Mouse (Mus musculus) megakaryocyte, adult 5-6 weeks (primary cell): ENCODE results near the gene Csad. TPM values are rescaled to one million over a fixed set of nuclear protein-coding genes. Genes with fewer than 3 reads are reported as not detected.
"Not testable (repeated sequence)": the region's sequence is repeated elsewhere in the genome, so short reads cannot be mapped to it uniquely, and the experiment has no call there.

Source experiments
- ATAC-seq: 2 replicates; pipeline ENCODE4 v1.8.0; 2016; ENCODE audit warnings: mild to moderate bottlenecking, inconsistent platforms; ENCODE audit not compliant: poor library complexity, severe bottlenecking
- total RNA-seq, 2 experiments: library from RNA; stranded (forward) in 1 of 2; stranded (reverse) in 1 of 2; fragments of 153-499, 151-499 nt in 1 of 2; fragments of 221-1000, 200-1000 nt in 1 of 2; gene quantifications; 2 replicates each; pipeline versions ENCODE4 v1.2.3 to v1.2.4; 2015 to 2017

Csad gene
- total RNA-seq, 2 experiments from 2014 or later, result 8.6 to 9.3 TPM

DNA sequence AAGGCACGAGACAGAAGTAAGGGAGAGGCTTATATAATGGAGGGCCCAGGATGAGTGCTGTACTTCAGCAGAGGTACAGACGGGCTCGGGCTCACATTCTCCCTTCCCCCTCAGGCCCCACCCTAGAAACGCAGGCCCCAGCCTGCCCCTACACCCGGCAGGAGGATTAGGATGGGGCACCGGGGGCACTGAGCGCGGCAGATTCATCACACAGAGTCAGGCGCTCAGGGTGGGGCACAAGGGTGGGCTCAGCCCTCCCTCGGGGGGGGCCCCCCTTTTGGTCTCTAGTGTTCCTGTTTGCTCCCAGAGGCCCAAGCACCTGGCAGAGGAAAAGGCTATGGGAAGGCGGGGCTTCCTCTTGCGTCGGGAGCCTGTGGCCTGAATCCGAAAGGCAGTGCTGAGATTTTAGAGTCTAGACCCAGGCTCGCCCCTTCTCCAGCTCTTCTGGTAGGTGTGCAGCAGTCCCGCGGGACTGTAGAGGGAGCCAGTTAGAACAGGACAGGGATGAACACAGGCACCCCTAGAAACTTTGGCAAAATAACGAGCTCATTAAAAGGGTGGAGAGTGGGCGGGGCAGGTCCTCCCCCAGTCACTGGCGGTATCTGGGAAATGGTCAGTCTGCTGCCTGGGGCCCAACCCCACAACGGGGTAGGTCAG lies 31.0 kb upstream of the Csad start:
- ATAC-seq, result no peak

GRCm38 (mm10) chr15:102233896-102234295 lies 29.4 kb upstream of the Csad start:
- 0 out of 2 replicates have a peak, but pooled peaks have one; percentile 19 for ATAC-seq

DNA sequence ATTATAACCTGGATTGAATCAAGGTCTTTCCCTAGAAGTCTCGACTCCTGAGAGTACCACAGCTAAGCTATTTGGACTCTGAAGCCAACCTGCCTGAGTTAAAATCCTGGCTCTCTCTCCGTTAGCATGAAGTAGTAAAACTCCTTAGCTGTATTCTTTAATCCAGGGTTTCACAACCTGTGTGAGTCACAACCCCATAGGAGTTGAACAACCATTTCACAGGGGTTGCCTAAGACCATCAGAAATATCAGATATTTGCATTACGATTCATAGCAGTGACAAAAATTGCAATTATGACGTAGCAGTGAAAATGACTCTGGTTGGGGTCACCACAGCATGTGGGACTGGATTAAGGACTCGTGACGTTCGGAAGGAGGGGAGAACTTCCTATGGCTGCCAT lies 28.2 kb upstream of the Csad start:
- no peak for ATAC-seq

DNA sequence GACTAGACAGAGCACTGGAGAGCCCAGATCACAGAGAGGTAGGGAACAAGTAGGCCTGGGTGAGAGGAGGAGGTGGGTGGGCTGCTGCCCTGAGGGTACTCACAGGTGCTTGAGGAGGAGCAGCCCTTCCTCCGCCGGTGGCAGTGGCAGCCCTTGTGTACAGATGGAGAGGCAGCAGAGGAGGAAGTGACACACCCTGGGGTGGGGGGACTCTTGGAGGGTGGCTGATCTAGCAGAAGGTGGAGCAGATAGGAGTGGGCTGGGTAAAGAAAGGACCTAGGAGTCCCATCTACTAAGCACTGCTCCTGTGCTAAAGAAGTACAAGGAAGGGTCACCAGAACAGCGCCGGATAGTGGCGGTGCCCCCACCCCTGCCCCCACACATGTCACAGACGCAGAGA lies 27.2 kb upstream of the Csad start, which contains the start of gene Itgb7:
TSS of gene Itgb7 (minus strand) at position 197 of the 400 bp plus-strand sequence.
- peak; percentile 79 for ATAC-seq

DNA sequence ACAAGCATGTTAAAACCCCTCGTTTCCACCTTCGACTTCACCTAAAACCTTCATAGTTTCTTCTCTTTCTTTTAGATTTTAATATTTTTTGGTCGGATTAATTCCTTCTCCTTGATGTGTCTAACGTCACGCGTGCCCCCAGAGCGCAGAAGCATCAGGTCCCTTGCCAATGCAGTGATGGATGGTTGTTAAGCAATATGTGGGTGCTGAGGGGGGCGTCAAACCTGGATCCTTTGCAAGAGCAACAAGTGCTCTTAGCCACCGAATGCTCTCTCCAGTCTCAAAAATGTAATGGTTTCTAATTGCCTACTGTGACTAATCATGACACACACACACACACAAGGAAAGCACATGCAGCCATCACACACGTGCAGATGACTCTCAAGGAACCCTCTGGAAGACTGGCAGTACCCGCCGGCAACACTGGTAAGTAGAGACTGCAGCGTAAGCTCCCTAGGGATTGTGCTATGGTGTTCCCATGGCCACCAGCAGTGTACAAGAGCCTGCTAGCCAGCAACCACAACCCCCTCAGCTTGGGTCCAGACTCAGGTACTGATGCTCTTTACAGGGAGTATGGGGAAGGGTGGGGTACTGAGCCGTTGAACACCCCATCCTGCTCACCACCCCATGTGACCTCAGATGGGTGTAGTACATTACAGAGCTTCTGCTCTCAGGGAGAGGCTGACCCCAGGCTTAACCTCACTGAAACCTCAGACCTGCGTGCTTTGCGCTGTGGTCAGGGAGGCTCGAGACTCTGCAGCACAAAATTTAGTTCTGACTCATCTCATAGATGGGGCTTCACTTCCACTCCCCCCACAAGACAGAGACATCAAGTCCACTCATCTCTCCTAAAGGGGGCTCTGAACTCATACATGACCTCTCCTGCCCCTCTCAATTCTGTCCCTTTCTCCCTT lies 26.1 kb upstream of the Csad start:
- ATAC-seq, result peak; percentile 72

DNA sequence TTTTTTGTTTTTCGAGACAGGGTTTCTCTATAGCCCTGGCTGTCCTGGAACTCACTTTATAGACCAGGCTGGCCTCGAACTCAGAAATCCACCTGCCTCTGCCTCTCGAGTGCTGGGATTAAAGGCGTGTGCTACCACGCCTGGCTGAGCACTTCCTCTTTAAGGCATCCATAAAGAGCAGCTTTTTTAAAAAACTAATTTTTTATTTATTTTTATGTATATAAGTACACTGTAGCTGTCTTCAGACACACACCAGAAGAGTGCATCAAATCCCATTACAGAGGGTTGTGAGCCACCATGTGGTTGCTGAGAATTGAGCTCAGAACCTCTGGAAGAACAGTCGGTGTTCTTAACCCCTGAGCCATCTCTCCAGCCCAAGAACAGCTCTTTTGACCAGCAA lies 21.1 kb upstream of the Csad start:
- not testable (repeated sequence) for ATAC-seq

- ATAC-seq, result peak; percentile 80
Measured at GRCm38 (mm10) chr15:102224992-102225617, 20.6 kb upstream of the Csad start.

- ATAC-seq, result peak; percentile 88
Measured at GRCm38 (mm10) chr15:102224186-102224991, 19.9 kb upstream of the Csad start.

DNA sequence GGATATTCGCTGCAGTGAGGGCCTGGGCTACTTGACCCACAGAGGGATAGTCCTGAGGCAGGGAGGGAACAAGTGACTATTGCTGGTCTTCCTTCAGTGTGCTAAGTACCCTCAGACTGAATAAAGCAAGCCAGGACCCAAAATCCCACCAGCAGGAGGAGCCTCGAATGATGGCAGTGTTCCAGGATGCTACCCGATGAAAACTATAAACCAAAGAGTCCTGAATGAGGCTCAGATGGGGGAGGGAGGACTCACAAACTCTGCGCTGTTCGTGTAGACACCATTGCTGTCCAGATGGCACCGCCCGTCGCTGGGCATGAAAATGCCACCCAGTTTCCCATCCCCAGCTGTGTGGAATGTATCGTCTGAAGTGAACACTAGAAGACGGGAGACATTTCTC lies 17.9 kb upstream of the Csad start:
- no peak for ATAC-seq

DNA sequence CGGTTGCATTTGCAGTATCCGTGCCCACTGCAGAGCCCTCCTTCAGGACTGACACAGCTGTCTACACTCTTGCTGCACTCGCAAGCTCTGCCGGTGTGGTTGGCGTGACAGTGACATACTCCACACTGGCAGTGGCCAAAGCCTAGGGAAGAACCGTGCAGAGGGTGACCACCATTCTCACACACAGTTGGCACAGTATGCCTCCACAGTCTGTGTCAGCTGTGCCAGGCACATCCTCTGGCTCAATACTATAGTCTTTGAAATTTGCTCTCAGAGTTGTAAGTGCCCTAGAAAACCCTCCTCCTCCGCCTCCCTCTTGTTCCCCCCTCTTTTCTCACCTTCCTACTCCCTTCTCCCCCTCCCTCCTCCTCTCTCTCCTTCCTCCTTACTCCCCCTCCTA lies 12.8 kb upstream of the Csad start:
- no peak for ATAC-seq

DNA sequence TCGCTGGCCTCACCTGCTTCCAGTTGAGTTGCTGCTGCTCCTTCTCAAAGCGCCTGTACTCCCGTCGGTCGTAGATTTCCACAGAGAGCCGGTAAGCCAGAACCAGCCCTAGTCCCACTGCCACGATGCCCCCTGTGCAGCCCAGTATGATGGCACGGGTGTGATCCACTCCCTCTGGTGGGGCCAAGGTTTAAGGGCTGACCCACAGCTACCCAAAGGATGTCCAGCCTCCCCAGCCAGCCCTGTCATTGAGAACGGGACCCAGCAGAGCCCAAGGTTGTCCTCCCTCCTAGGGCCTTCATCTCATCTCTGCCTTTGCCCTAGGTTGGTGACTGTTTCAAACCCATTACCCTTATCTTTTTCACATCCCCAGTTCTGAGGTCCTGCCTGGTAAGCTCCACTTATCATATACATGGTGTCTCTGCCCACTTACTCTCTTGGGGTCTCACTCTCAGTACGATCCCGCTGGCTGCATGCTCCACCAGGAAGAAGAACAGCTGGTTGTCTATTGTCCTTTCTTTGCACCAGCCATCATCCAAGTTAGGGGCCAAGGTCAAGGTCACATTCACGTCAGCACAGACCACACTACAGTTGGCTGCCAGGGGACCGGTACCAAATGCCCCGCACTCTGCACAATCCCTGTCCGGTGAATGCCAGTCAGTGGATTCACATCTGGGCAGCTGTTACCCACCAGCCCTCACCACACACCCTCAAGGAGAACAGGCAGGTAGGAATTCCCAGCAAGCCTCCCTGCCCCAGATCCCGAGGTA lies 12.1 kb upstream of the Csad start:
- ATAC-seq, result no peak

DNA sequence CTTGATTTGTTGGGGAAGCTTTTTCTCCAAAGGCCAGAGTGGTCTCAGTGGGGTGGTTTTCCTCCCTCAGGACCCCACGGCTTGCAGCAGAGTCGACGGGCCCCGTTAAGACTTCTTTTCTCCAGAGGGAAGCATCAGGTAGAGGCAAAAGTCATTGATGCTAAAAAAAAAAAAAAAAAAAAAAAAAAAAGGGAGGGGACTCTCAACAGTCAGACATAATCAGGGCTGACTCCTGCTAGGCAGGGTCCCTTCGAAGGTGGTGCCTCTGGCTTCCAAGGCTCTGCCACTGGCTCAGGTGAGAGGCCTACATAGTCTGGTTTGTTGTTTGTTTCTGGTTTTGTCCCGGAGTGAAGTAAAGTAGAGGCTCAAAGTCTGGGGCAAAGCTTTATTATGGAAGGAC lies 11.1 kb upstream of the Csad start:
- ATAC-seq, result no peak

DNA sequence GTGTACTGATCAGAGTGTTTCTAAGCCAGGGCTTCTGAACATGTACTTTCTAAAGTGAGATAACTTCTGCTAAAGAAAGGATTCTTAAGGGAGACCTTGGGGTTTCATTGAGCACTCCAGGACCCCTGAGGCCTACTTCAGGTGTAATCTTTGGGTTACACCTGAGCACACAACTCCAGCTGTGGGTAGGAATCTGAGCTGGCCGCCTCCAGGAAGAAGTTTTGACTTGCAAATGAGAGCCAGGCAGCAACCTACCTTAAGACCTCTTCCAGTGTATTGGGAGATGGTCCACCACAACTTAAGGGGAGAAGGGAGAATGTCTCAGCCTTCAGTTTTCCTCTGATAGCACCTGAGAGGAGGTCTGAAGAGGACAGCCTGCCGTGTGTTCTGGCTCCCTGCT lies 9.6 kb upstream of the Csad start:
- no peak for ATAC-seq

DNA sequence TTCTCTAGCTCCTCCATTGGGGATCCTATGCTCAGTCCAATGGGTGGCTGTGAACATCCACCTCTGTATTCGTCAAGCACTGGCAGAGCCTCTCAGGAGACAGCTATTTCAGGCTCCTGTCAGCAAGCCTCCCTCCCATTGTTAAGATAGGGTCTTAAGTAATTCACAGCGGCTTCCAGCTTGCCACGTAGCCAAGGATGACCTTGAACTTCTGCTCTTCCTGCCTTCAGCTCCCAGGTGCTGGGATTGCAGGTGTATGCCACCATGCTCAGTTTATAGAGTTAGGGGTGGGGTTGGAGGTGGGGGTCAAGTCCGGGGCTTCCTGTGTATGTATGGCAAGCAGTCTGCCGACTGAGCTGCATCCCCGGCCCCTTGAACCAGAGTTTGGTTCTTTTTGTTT lies 7.4 kb upstream of the Csad start:
- ATAC-seq, result no peak

GRCm38 (mm10) chr15:102210816-102211215 lies 6.3 kb upstream of the Csad start:
- no peak for ATAC-seq

DNA sequence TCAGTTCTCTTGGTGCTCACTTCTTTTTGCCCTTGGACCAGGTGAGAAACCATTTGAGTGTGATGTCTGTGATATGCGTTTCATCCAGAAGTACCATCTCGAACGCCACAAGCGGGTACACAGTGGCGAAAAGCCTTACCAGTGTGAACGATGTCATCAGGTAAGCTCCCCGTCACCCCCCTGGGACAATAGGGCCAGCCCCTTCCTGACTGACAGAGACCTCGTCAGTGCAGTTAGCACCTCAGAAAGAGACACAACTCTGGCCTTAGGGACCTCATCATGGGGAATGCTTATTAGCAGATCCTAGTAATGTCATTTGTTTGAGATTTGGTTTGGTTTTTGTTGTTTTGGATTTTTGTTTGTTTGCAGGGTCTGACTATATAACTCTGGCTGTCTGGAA lies 4.6 kb upstream of the Csad start:
- ATAC-seq, result no peak

- peak; percentile 25; the same call in 1 of the 2 replicates for ATAC-seq
Measured at GRCm38 (mm10) chr15:102208092-102208561, 3.6 kb upstream of the Csad start.

GRCm38 (mm10) chr15:102207351-102207750 lies 2.8 kb upstream of the Csad start:
- no peak for ATAC-seq

DNA sequence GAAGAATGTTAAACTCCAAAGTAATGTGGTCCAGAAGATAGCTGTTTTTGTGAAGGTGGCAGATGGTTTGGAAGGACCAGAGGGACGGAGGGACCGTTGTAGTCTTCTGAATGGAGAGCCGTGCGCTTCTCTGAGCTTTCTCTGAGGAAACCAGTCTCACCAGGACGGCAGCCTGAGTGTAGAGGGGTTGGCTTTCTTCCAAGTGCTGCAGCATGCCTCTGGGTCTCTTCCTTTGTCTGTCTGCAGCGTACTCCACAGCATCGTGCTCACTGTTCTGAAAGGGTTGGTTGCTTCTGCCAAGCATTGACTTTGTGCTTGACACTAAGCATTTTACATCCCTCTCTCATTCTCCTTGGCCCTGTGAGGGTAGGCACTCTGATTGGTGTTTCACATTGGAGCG lies 1.3 kb upstream of the Csad start:
- no peak for ATAC-seq

GRCm38 (mm10) chr15:102203835-102204381 lies 616 bp downstream of the Csad start:
- peak; percentile 34 for ATAC-seq
